Mouse (Mus musculus) lung, embryonic 15.5 days (tissue): ENCODE results near the gene Epsti1. TPM values are rescaled to one million over a fixed set of nuclear protein-coding genes. Genes with fewer than 3 reads are reported as not detected.

ENCODE experiments used
- ATAC-seq: fragments of 200-750 bp; cut with Nextera tagmentation; 2 replicates; pipeline ENCODE4 v1.8.0; 2017; ENCODE audit warnings: moderate number of reproducible peaks, borderline replicate concordance; ENCODE audit not compliant: low FRiP score, low TSS enrichment; ENCODE audit errors: extremely low read depth
- H3K27ac ChIP-seq: fragments of 300-500 bp; sonication (generic); 2 replicates; pipeline ENCODE4 v1.5.1; 2015; ENCODE audit warnings: moderate library complexity, mild to moderate bottlenecking, inconsistent platforms
- H3K27me3 ChIP-seq: fragments of 300-500 bp; sonication (generic); 2 replicates; pipeline ENCODE4 v1.6.1; 2015; ENCODE audit warnings: inconsistent platforms
- H3K36me3 ChIP-seq: fragments of 300-500 bp; sonication (generic); 2 replicates; pipeline ENCODE4 v1.6.1; 2015; ENCODE audit warnings: inconsistent platforms
- H3K4me1 ChIP-seq: fragments of 300-500 bp; sonication (generic); 2 replicates; pipeline ENCODE4 v1.6.1; 2015; ENCODE audit warnings: inconsistent platforms
- H3K4me2 ChIP-seq: fragments of 300-500 bp; sonication (generic); 2 replicates; pipeline ENCODE4 v1.6.1; 2015; ENCODE audit warnings: inconsistent platforms, mild to moderate bottlenecking, moderate library complexity
- H3K4me3 ChIP-seq: fragments of 300-500 bp; sonication (generic); 2 replicates; pipeline ENCODE4 v1.5.1; 2015; ENCODE audit warnings: mild to moderate bottlenecking, inconsistent platforms
- H3K9ac ChIP-seq: fragments of 300-500 bp; sonication (generic); 2 replicates; pipeline ENCODE4 v1.6.1; 2015; ENCODE audit warnings: inconsistent platforms
- H3K9me3 ChIP-seq: fragments of 300-500 bp; sonication (generic); 2 replicates; pipeline ENCODE4 v1.6.1; 2016; ENCODE audit warnings: inconsistent platforms
- WGBS: fragments of 180-500 bp; shearing (Covaris S2); methylation state at CpG from one replicate; pipeline ENCODE4 v1.1.7; 2015; 5-methylcytosine and 5-hydroxymethylcytosine counted together
- polyA plus RNA-seq: library from polyadenylated mRNA; unstranded; fragments of >200 nt; fragmentation: Nextera tagmentation; extraction: Ambion mirVana; gene quantifications from 2 replicates; pipeline ENCODE4 v1.2.1, GENCODE M21; 2015

The Epsti1 gene
- polyA plus RNA-seq, 1 experiment from 2014 or later = 1.4 TPM

GRCm38 (mm10) chr14:77963525-77963924 lies 59.5 kb downstream of the Epsti1 start:
- Histone ChIP-seq H3K9me3 (no peaks in the 10 kb centered on the region), H3K27me3 (no peaks in the 10 kb centered on the region), H3K4me2 (no peak overlapping the region), H3K27ac (no peak overlapping the region), H3K9ac (no peak overlapping the region), H3K36me3 (no peaks in the 10 kb centered on the region), H3K4me3 (no peak overlapping the region), H3K4me1 (no peaks in the 10 kb centered on the region)
- no peak for ATAC-seq
- WGBS = 37% methylated on average over 7 of the region's 7 CpGs

GRCm38 (mm10) chr14:77971355-77971754 lies 67.3 kb downstream of the Epsti1 start:
- Histone ChIP-seq H3K4me2 (no peak overlapping the region), H3K4me1 (no peaks in the 10 kb centered on the region), H3K27ac (no peak overlapping the region), H3K4me3 (no peak overlapping the region), H3K36me3 (no peaks in the 10 kb centered on the region), H3K27me3 (no peaks in the 10 kb centered on the region), H3K9me3 (no peaks in the 10 kb centered on the region), H3K9ac (no peak overlapping the region)
- peak; percentile 73; the same call in 1 of the 2 replicates for ATAC-seq
- 39% methylated on average over 4 of the region's 4 CpGs for WGBS

GRCm38 (mm10) chr14:77974221-77974620 lies 70.2 kb downstream of the Epsti1 start:
- Histone ChIP-seq H3K4me2 (no peak overlapping the region), H3K4me3 (no peak overlapping the region), H3K27me3 (no peaks in the 10 kb centered on the region), H3K9ac (no peak overlapping the region), H3K36me3 (no peaks in the 10 kb centered on the region), H3K4me1 (no peaks in the 10 kb centered on the region), H3K9me3 (no peaks in the 10 kb centered on the region), H3K27ac (no peak overlapping the region)
- 46% methylated on average over 6 of the region's 6 CpGs for whole genome bisulfite sequencing
- no peak for ATAC-seq

GRCm38 (mm10) chr14:77975702-77976101 lies 71.7 kb downstream of the Epsti1 start:
- Histone ChIP-seq H3K4me3 (no peak overlapping the region), H3K9ac (no peak overlapping the region), H3K4me2 (no peak overlapping the region), H3K4me1 (no peaks in the 10 kb centered on the region), H3K9me3 (no peaks in the 10 kb centered on the region), H3K27ac (no peak overlapping the region), H3K27me3 (no peaks in the 10 kb centered on the region), H3K36me3 (no peaks in the 10 kb centered on the region)
- 42% methylated on average over 8 of the region's 8 CpGs for WGBS
- no peak for ATAC-seq

- Histone ChIP-seq H3K27me3 (no peaks in the 10 kb centered on the region), H3K27ac (no peak overlapping the region), H3K36me3 (no peaks in the 10 kb centered on the region), H3K9me3 (no peaks in the 10 kb centered on the region), H3K4me2 (no peak overlapping the region), H3K9ac (no peak overlapping the region), H3K4me3 (no peak overlapping the region), H3K4me1 (no peaks in the 10 kb centered on the region)
- 66% methylated on average over 5 of the region's 5 CpGs for WGBS
- no peak for ATAC-seq
These were observed 77.5 kb downstream of the Epsti1 start for GRCm38 (mm10) chr14:77981516-77981915.

- no peak overlapping the region for H3K4me2 ChIP-seq
- ATAC-seq = no peak
- H3K36me3 ChIP-seq = no peaks in the 10 kb centered on the region
- H3K9me3 ChIP-seq = no peaks in the 10 kb centered on the region
- no peaks in the 10 kb centered on the region for H3K27me3 ChIP-seq
- H3K9ac ChIP-seq = no peak overlapping the region
- H3K4me1 ChIP-seq = no peaks in the 10 kb centered on the region
- no peak overlapping the region for H3K27ac ChIP-seq
- no peak overlapping the region for H3K4me3 ChIP-seq
These were observed 93.7 kb downstream of the Epsti1 start for GRCm38 (mm10) chr14:77997731-77998130.

- H3K27me3 ChIP-seq = no peaks in the 10 kb centered on the region
These were observed 100.4 kb downstream of the Epsti1 start for GRCm38 (mm10) chr14:78004486-78004885.

GRCm38 (mm10) chr14:78008019-78008418 lies 104.0 kb downstream of the Epsti1 start:
- no peak overlapping the region for H3K9ac ChIP-seq
- no peak overlapping the region for H3K27ac ChIP-seq
- no peak overlapping the region for H3K4me3 ChIP-seq
- H3K27me3 ChIP-seq = no peaks in the 10 kb centered on the region
- no peaks in the 10 kb centered on the region for H3K36me3 ChIP-seq
- H3K9me3 ChIP-seq = no peaks in the 10 kb centered on the region
- no peak for ATAC-seq
- H3K4me1 ChIP-seq = peaks cover 9% of the 10 kb centered on the region
- no peak overlapping the region for H3K4me2 ChIP-seq
- WGBS = 21% methylated on average over 6 of the region's 6 CpGs

More at GRCm38 (mm10) chr14:78004486-78004885, 100.4 kb downstream of the Epsti1 start:
- Histone ChIP-seq H3K9me3 (no peaks in the 10 kb centered on the region), H3K27ac (no peak overlapping the region), H3K4me3 (no peak overlapping the region), H3K4me2 (no peak overlapping the region), H3K36me3 (no peaks in the 10 kb centered on the region), H3K9ac (no peak overlapping the region), H3K4me1 (no peaks in the 10 kb centered on the region)
- 51% methylated on average over 4 of the region's 4 CpGs for WGBS
- no peak for ATAC-seq

- WGBS = 11% methylated on average over 10 of the region's 10 CpGs
- Histone ChIP-seq H3K9ac (no peak overlapping the region), H3K4me2 (peak overlapping the region; percentile 38), H3K27ac (no peak overlapping the region), H3K36me3 (no peaks in the 10 kb centered on the region), H3K4me3 (no peak overlapping the region), H3K27me3 (no peaks in the 10 kb centered on the region), H3K9me3 (no peaks in the 10 kb centered on the region), H3K4me1 (peaks cover 9% of the 10 kb centered on the region)
- ATAC-seq = no peak
These were observed 107.8 kb downstream of the Epsti1 start for GRCm38 (mm10) chr14:78011808-78012207.

- no peak for ATAC-seq
- no peaks in the 10 kb centered on the region for H3K36me3 ChIP-seq
- H3K27ac ChIP-seq = no peak overlapping the region
- peaks cover 9% of the 10 kb centered on the region for H3K4me1 ChIP-seq
- H3K27me3 ChIP-seq = no peaks in the 10 kb centered on the region
- no peak overlapping the region for H3K4me2 ChIP-seq
- H3K9me3 ChIP-seq = no peaks in the 10 kb centered on the region
- no peak overlapping the region for H3K4me3 ChIP-seq
- WGBS = 76% methylated on average over 7 of the region's 7 CpGs
- no peak overlapping the region for H3K9ac ChIP-seq
These were observed 111.7 kb downstream of the Epsti1 start for GRCm38 (mm10) chr14:78015540-78016321.

- H3K9me3 ChIP-seq = no peaks in the 10 kb centered on the region
- 67% methylated on average over 4 of the region's 4 CpGs for WGBS
- no peak overlapping the region for H3K4me2 ChIP-seq
- no peaks in the 10 kb centered on the region for H3K36me3 ChIP-seq
- no peak overlapping the region for H3K9ac ChIP-seq
- peaks cover 9% of the 10 kb centered on the region for H3K4me1 ChIP-seq
- no peak overlapping the region for H3K27ac ChIP-seq
- no peaks in the 10 kb centered on the region for H3K27me3 ChIP-seq
- no peak overlapping the region for H3K4me3 ChIP-seq
- no peak for ATAC-seq
These were observed 112.4 kb downstream of the Epsti1 start for GRCm38 (mm10) chr14:78016398-78016797.

- Histone ChIP-seq H3K27me3 (no peaks in the 10 kb centered on the region), H3K27ac (no peak overlapping the region), H3K9me3 (no peaks in the 10 kb centered on the region), H3K4me1 (no peaks in the 10 kb centered on the region), H3K9ac (no peak overlapping the region), H3K4me3 (no peak overlapping the region), H3K4me2 (no peak overlapping the region), H3K36me3 (no peaks in the 10 kb centered on the region)
- no peak for ATAC-seq
- 36% methylated on average over 8 of the region's 8 CpGs for WGBS
These were observed 115.9 kb downstream of the Epsti1 start for GRCm38 (mm10) chr14:78019935-78020334.
